8 mouse cellular contexts compared by ENCODE assay signal in genomic region chr13:76056896-76057266, GRCm38 (mm10). TPM values are rescaled to one million over a fixed set of nuclear protein-coding genes. Genes with fewer than 3 reads are reported as not detected.
DNase-seq lines count a peak whose midpoint lies in the region; ATAC-seq and TF ChIP-seq lines count a peak whose summit lies in the region.

Gpr150 (minus strand) TSS chr13:76056996.

- peak within 1 kb of the TSS; percentile 98 for H3K4me2 ChIP-seq in hindbrain, embryonic 14.5 days (replicated peaks)
- peak within 1 kb of the TSS; percentile 100 for H3K4me2 ChIP-seq in midbrain, embryonic 14.5 days (ENCODE audit: low read length)

- no peak for TF ChIP-seq POLR2A in kidney, adult 2 months (IDR thresholded peaks at IDR 0.05; ENCODE audit: low read depth, low read length)
- no peak for TF ChIP-seq POLR2A in cortical plate, adult 2 months (IDR thresholded peaks at IDR 0.05; ENCODE audit: extremely low read depth, insufficient read depth, low read length)

- WGBS in kidney, adult 2 months, result 18% methylated on average over 10 of the region's 10 CpGs
- 12% methylated on average over 10 of the region's 10 CpGs for WGBS in hindbrain, embryonic 14.5 days
- 9% methylated on average over 10 of the region's 10 CpGs for WGBS in midbrain, embryonic 14.5 days

- no peaks in the 10 kb centered on the region for H3K36me3 ChIP-seq in kidney, adult 2 months (ENCODE audit: control insufficient read depth, insufficient read depth, low read length)
- no peaks in the 10 kb centered on the region for H3K36me3 ChIP-seq in hindbrain, embryonic 14.5 days (replicated peaks; ENCODE audit: control insufficient read depth, insufficient read depth)
- H3K36me3 ChIP-seq in midbrain, embryonic 14.5 days (ENCODE audit: control insufficient read depth, insufficient read depth, low read length), result no peaks in the 10 kb centered on the region

- TF ChIP-seq CTCF in kidney, adult 2 months (conservative IDR thresholded peaks at IDR 0.05; ENCODE audit: insufficient read depth, insufficient read length, low read depth, low read length), result no peak
- TF ChIP-seq CTCF in cortical plate, adult 2 months (IDR thresholded peaks at IDR 0.05; ENCODE audit: extremely low read depth, insufficient read depth, low read length), result no peak

- ATAC-seq in hindbrain, embryonic 14.5 days (ENCODE audit: low FRiP score), result no peak
- ATAC-seq in midbrain, embryonic 14.5 days (ENCODE audit: low FRiP score, low TSS enrichment), result peak; percentile 1; the same call in 1 of the 2 replicates

- no peak for DNase-seq in kidney, adult 2 months
- DNase-seq in kidney, postnatal 14 days, result no peak
- DNase-seq in hindbrain, embryonic 14.5 days (ENCODE audit: low spot score), result no peak
- DNase-seq in midbrain, embryonic 14.5 days, result no peak
- no peak for DNase-seq in thymus, postnatal 10 days (ENCODE audit: low spot score in 2 of 2)
- no peak for DNase-seq in MN1 (ENCODE audit: low spot score)
- DNase-seq in cerebellum, adult 11-12 months, result no peak

- peaks cover 3% of the 10 kb centered on the region; the same call in 1 of the 2 replicates for H3K4me1 ChIP-seq in kidney, adult 2 months (ENCODE audit: control insufficient read depth, insufficient read depth, low read length)
- peaks cover 2% of the 10 kb centered on the region; the same call in 1 of the 2 replicates for H3K4me1 ChIP-seq in cortical plate, adult 2 months (ENCODE audit: control insufficient read depth, insufficient read depth, low read length)
- H3K4me1 ChIP-seq in hindbrain, embryonic 14.5 days (replicated peaks; ENCODE audit: control insufficient read depth, insufficient read depth, low read length), result no peaks in the 10 kb centered on the region
- peaks cover 10% of the 10 kb centered on the region; the same call in 1 of the 2 replicates for H3K4me1 ChIP-seq in midbrain, embryonic 14.5 days (ENCODE audit: control insufficient read depth, insufficient read depth, low read length)

- peak within 1 kb of the TSS; percentile 61 for H3K9ac ChIP-seq in hindbrain, embryonic 14.5 days
- peak within 1 kb of the TSS; percentile 60 for H3K9ac ChIP-seq in midbrain, embryonic 14.5 days (replicated peaks; ENCODE audit: low read length)

- H3K9me3 ChIP-seq in hindbrain, embryonic 14.5 days (ENCODE audit: control insufficient read depth, low read length), result no peaks in the 10 kb centered on the region
- no peaks in the 10 kb centered on the region for H3K9me3 ChIP-seq in midbrain, embryonic 14.5 days (ENCODE audit: control insufficient read depth, low read length)

- H3K4me3 ChIP-seq in kidney, adult 2 months (ENCODE audit: insufficient read depth, low read depth, low read length), result peak within 1 kb of the TSS; percentile 39
- H3K4me3 ChIP-seq in cortical plate, adult 2 months (ENCODE audit: insufficient read depth, low read length), result peak within 1 kb of the TSS; percentile 38
- H3K4me3 ChIP-seq in hindbrain, embryonic 14.5 days (replicated peaks; ENCODE audit: low read length), result peak within 1 kb of the TSS; percentile 53
- peak within 1 kb of the TSS; percentile 57 for H3K4me3 ChIP-seq in midbrain, embryonic 14.5 days (replicated peaks; ENCODE audit: low read depth, low read length)

- H3K27ac ChIP-seq in kidney, adult 2 months (ENCODE audit: insufficient read depth, low read depth, low read length), result no peak within 1 kb of the TSS
- H3K27ac ChIP-seq in cortical plate, adult 2 months (ENCODE audit: insufficient read depth, low read length), result peak within 1 kb of the TSS; percentile 13
- H3K27ac ChIP-seq in hindbrain, embryonic 14.5 days, result 0 out of 2 replicates have a peak within 1 kb of the TSS, but pooled peaks have one; percentile 3
- 0 out of 2 replicates have a peak within 1 kb of the TSS, but pooled peaks have one; percentile 20 for H3K27ac ChIP-seq in midbrain, embryonic 14.5 days (replicated peaks; ENCODE audit: low read depth, low read length)

- H3K27me3 ChIP-seq in kidney, adult 2 months (replicated peaks; ENCODE audit: control insufficient read depth, insufficient read depth, low read length), result no peaks in the 10 kb centered on the region
- peaks cover 29% of the 10 kb centered on the region for H3K27me3 ChIP-seq in hindbrain, embryonic 14.5 days (ENCODE audit: control insufficient read depth, insufficient read depth, low read length)
- H3K27me3 ChIP-seq in midbrain, embryonic 14.5 days (ENCODE audit: control insufficient read depth, insufficient read depth, low read length), result peaks cover 37% of the 10 kb centered on the region

RNA-seq across cellular contexts. Expression of gene Gpr150, which starts in this region (rescaled TPM):
- 0.39 and 0.41 TPM in 2 replicates for polyA plus RNA-seq in kidney, adult 2 months (2012; rRNA removed)
- polyA plus RNA-seq in cortical plate, adult 2 months (2012; rRNA removed), result 6.0 and 7.3 TPM in 2 replicates
- polyA plus RNA-seq in hindbrain, embryonic 14.5 days (2014; fragmentation: Nextera tagmentation; extraction: Ambion mirVana), result 2.9 and 3.0 TPM in 2 replicates
- 1.2 and 2.2 TPM in 2 replicates for polyA plus RNA-seq in midbrain, embryonic 14.5 days (2014; fragmentation: Nextera tagmentation; extraction: Ambion mirVana)
